In genomic region chr12:71016211-71016502, GRCm38 (mm10) we compare ENCODE assay signal across 8 mouse cellular contexts. TPM values are rescaled to one million over a fixed set of nuclear protein-coding genes. Genes with fewer than 3 reads are reported as not detected.
DNase-seq lines count a peak whose midpoint lies in the region; ATAC-seq and TF ChIP-seq lines count a peak whose summit lies in the region.

No protein-coding gene starts in this region.

- H3K36me3 ChIP-seq in lung, postnatal 0 days (ENCODE audit: insufficient read depth, low read length): peaks cover 10% of the 10 kb centered on the region; the same call in 1 of the 2 replicates
- H3K36me3 ChIP-seq in intestine, postnatal 0 days (ENCODE audit: control insufficient read depth, insufficient read depth): peaks cover 18% of the 10 kb centered on the region

- DNase-seq in cerebellum, adult 11-12 months: peak; percentile 52
- no peak for DNase-seq in cerebellum, adult 18-20 months
- DNase-seq in lung, postnatal 0 days (ENCODE audit: low spot score): no peak
- no peak for DNase-seq in lung, postnatal 36 days
- DNase-seq in Muller cell, postnatal 12 days (ENCODE audit: inconsistent ontology term): no peak
- DNase-seq in cerebellum, postnatal 36 days: no peak

- TF ChIP-seq CTCF in lung, postnatal 0 days (IDR thresholded peaks at IDR 0.05): no peak
- TF ChIP-seq CTCF in intestine, postnatal 0 days (IDR thresholded peaks at IDR 0.05; ENCODE audit: low read depth): no peak
- no peak for TF ChIP-seq CTCF in olfactory bulb, adult 2 months (IDR thresholded peaks at IDR 0.05; ENCODE audit: insufficient read depth, low read depth, low read length)

- peak overlapping the region; percentile 97 for H3K27ac ChIP-seq in lung, postnatal 0 days (ENCODE audit: low read length)
- H3K27ac ChIP-seq in intestine, postnatal 0 days (ENCODE audit: low read depth, low read length): peak overlapping the region; percentile 98
- H3K27ac ChIP-seq in olfactory bulb, adult 2 months (ENCODE audit: insufficient read depth, low read depth, low read length): peak overlapping the region; percentile 39

- no peaks in the 10 kb centered on the region for H3K9me3 ChIP-seq in lung, postnatal 0 days (ENCODE audit: low read length)
- H3K9me3 ChIP-seq in intestine, postnatal 0 days (ENCODE audit: control insufficient read depth): no peaks in the 10 kb centered on the region

- no peak for TF ChIP-seq EP300 in lung, postnatal 0 days (IDR thresholded peaks at IDR 0.05)

- H3K4me2 ChIP-seq in lung, postnatal 0 days (replicated peaks; ENCODE audit: low read depth, low read length): peak overlapping the region; percentile 73
- peak overlapping the region; percentile 79 for H3K4me2 ChIP-seq in intestine, postnatal 0 days (replicated peaks; ENCODE audit: low read depth)

- H3K27me3 ChIP-seq in lung, postnatal 0 days (replicated peaks; ENCODE audit: insufficient read depth, low read length): no peaks in the 10 kb centered on the region
- H3K27me3 ChIP-seq in intestine, postnatal 0 days (replicated peaks; ENCODE audit: control insufficient read depth, insufficient read depth, low read length): no peaks in the 10 kb centered on the region

- peak overlapping the region; percentile 88 for H3K9ac ChIP-seq in lung, postnatal 0 days (replicated peaks; ENCODE audit: low read depth)
- peak overlapping the region; percentile 96 for H3K9ac ChIP-seq in intestine, postnatal 0 days (ENCODE audit: low read depth, low read length)

- no peak for TF ChIP-seq POLR2A in olfactory bulb, adult 2 months (IDR thresholded peaks at IDR 0.05; ENCODE audit: insufficient read depth, low read depth, low read length)

- peak overlapping the region; percentile 97 for H3K4me3 ChIP-seq in lung, postnatal 0 days (ENCODE audit: low read depth, low read length)
- peak overlapping the region; percentile 98 for H3K4me3 ChIP-seq in intestine, postnatal 0 days (ENCODE audit: low read depth, low read length)
- H3K4me3 ChIP-seq in olfactory bulb, adult 2 months (ENCODE audit: insufficient read depth, low read depth, low read length): peak overlapping the region; percentile 92

- 8% methylated on average over 18 of the region's 33 CpGs for WGBS in lung, postnatal 0 days
- 2% methylated on average over 15 of the region's 33 CpGs for WGBS in intestine, postnatal 0 days
- under 1% methylated on average over 33 of the region's 33 CpGs for WGBS in olfactory bulb, adult 2 months

- ATAC-seq in lung, postnatal 0 days: no peak
- no peak for ATAC-seq in intestine, postnatal 0 days

- H3K4me1 ChIP-seq in lung, postnatal 0 days (ENCODE audit: insufficient read depth, low read depth, low read length): peaks cover 4% of the 10 kb centered on the region
- no peaks in the 10 kb centered on the region for H3K4me1 ChIP-seq in intestine, postnatal 0 days (replicated peaks; ENCODE audit: control insufficient read depth, insufficient read depth, low read length)
- H3K4me1 ChIP-seq in olfactory bulb, adult 2 months (ENCODE audit: control insufficient read depth, insufficient read depth, low read length): peaks cover 6% of the 10 kb centered on the region; the same call in 1 of the 2 replicates

RNA-seq across cellular contexts. Expression of gene Arid4a, which starts 0.4 kb away (rescaled TPM):
- 42.9 and 45.1 TPM in 2 replicates for polyA plus RNA-seq in lung, postnatal 0 days (2015; fragmentation: Nextera tagmentation; extraction: Ambion mirVana)
- 23.2 and 27.4 TPM in 2 replicates for polyA plus RNA-seq in intestine, postnatal 0 days (2015; fragmentation: Nextera tagmentation; extraction: Ambion mirVana)
- not detected in 2 replicates for polyA plus RNA-seq in olfactory bulb, adult 2 months (2012; ENCODE audit: insufficient read depth, insufficient read length, low replicate concordance, missing spikeins)

RNA-seq across cellular contexts. Expression of gene Psma3, which starts 41.7 kb away (rescaled TPM):
- polyA plus RNA-seq in lung, postnatal 0 days (2015; fragmentation: Nextera tagmentation; extraction: Ambion mirVana): 375 and 418 TPM in 2 replicates
- 365 and 387 TPM in 2 replicates for polyA plus RNA-seq in intestine, postnatal 0 days (2015; fragmentation: Nextera tagmentation; extraction: Ambion mirVana)
- polyA plus RNA-seq in olfactory bulb, adult 2 months (2012; ENCODE audit: insufficient read depth, insufficient read length, low replicate concordance, missing spikeins): not detected in 2 replicates

Comparison
In these comparisons a context has a peak if more than half of its experiments do, and no peak if none do; other contexts are left out.
1. H3K27ac ChIP-seq: peak in every context shown above with its lines; median percentile 98 in intestine, postnatal 0 days; 97 in lung, postnatal 0 days; 39 in olfactory bulb, adult 2 months.